Mouse (Mus musculus) hindbrain, embryonic 10.5 days (tissue): ENCODE results near the gene Ralgapa2. TPM values are rescaled to one million over a fixed set of nuclear protein-coding genes. Genes with fewer than 3 reads are reported as not detected.
A peak's percentile ranks its signal among the peaks of the same experiment; 100 is the strongest.

Source experiments
- DNase-seq: peaks from one replicate; pipeline ENCODE4 v3.0.0-alpha.2; 2017; ENCODE audit warnings: low spot score
- H3K27ac ChIP-seq: fragments of 300-500 bp; sonication (generic); 2 replicates; pipeline ENCODE4 v1.5.1; 2016; ENCODE audit warnings: mild to moderate bottlenecking, moderate library complexity
- H3K27me3 ChIP-seq: fragments of 300-500 bp; sonication (generic); 2 replicates; pipeline ENCODE4 v1.6.1; 2016; ENCODE audit warnings: mild to moderate bottlenecking; ENCODE audit not compliant: poor library complexity, insufficient read depth, severe bottlenecking
- H3K36me3 ChIP-seq: fragments of 300-500 bp; sonication (generic); 2 replicates; pipeline ENCODE4 v1.6.1; 2016; ENCODE audit warnings: mild to moderate bottlenecking, moderate library complexity
- H3K4me1 ChIP-seq: fragments of 300-500 bp; sonication (generic); replicated peaks from 2 replicates; pipeline ENCODE4 v1.6.1; 2016; ENCODE audit warnings: mild to moderate bottlenecking
- H3K4me3 ChIP-seq: fragments of 300-500 bp; sonication (generic); 2 replicates; pipeline ENCODE4 v1.5.1; 2016; ENCODE audit warnings: mild to moderate bottlenecking, moderate library complexity
- H3K9me3 ChIP-seq: fragments of 300-500 bp; sonication (generic); 2 replicates; pipeline ENCODE4 v1.6.1; 2016; ENCODE audit warnings: mild to moderate bottlenecking, moderate library complexity
- WGBS: fragments of 180-500 bp; shearing (Covaris S2); methylation state at CpG from one replicate; pipeline ENCODE4 v1.1.7; 2016; 5-methylcytosine and 5-hydroxymethylcytosine counted together
- polyA plus RNA-seq: library from polyadenylated mRNA; unstranded; fragments of >200 nt; fragmentation: Nextera tagmentation; extraction: Ambion mirVana; gene quantifications from 2 replicates; pipeline ENCODE4 v1.2.1, GENCODE M21; 2016

Gene Ralgapa2
- polyA plus RNA-seq, 1 experiment from 2014 or later = 11.6 TPM

DNA sequence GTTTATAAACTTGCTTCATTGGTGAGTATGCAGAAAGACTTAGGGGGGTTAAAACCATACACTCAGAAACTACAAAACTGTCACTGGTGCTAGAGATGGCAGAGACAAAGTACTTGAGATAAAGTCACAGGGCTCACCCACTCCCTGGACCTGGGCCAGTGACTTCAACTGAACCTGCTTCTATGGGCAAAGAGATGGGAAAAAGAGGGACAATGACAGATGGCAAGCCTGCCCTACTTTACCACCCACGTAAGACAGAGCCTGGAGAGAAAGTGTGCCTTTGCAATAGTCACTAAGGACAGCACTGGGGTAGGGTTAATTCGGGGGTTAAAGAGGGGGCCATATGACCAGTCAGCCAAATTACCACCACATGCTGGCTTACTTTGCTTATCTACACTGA lies 148.7 kb downstream of the Ralgapa2 start:
- Histone ChIP-seq H3K4me1 (peaks cover 3% of the 10 kb centered on the region; the same call in 1 of the 2 replicates), H3K36me3 (no peaks in the 10 kb centered on the region), H3K27ac (no peak overlapping the region), H3K9me3 (no peaks in the 10 kb centered on the region), H3K4me3 (no peak overlapping the region), H3K27me3 (no peaks in the 10 kb centered on the region)
- no peak for DNase-seq
- WGBS = 91% methylated on average over 2 of the region's 2 CpGs

DNA sequence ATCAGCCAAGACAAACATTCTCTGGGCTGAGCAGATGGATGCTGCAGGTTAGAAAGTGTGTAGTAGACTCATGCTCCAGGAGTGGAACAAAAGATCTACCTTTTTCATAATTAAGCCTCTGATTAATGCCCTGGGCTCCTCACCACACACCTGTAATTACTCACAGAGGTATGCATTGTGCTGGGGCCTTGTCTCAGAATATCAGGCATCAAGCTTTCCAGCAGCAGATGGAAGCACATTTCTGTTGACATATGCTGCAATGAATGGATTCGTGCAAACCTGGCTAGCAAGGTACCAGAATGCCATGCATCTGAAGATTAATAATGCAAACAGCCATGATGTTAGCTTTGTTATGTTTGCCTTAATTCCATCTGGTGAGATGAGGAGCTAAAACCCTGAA lies 149.2 kb downstream of the Ralgapa2 start:
- no peaks in the 10 kb centered on the region for H3K36me3 ChIP-seq
- H3K27me3 ChIP-seq = no peaks in the 10 kb centered on the region
- no peak overlapping the region for H3K4me3 ChIP-seq
- H3K9me3 ChIP-seq = no peaks in the 10 kb centered on the region
- WGBS = 90% methylated on average over 1 of the region's 1 CpGs
- H3K4me1 ChIP-seq = peaks cover 3% of the 10 kb centered on the region; the same call in 1 of the 2 replicates
- no peak overlapping the region for H3K27ac ChIP-seq
- no peak for DNase-seq

- H3K36me3 ChIP-seq = no peaks in the 10 kb centered on the region
- no peaks in the 10 kb centered on the region for H3K9me3 ChIP-seq
- no peaks in the 10 kb centered on the region for H3K27me3 ChIP-seq
- no peak overlapping the region for H3K4me3 ChIP-seq
- peaks cover 3% of the 10 kb centered on the region; the same call in 1 of the 2 replicates for H3K4me1 ChIP-seq
- no peak for DNase-seq
- WGBS = 84% methylated on average over 4 of the region's 4 CpGs
- H3K27ac ChIP-seq = no peak overlapping the region
These were observed 150.2 kb downstream of the Ralgapa2 start for GRCm38 (mm10) chr2:146361969-146362368.

GRCm38 (mm10) chr2:146361076-146361475 lies 151.1 kb downstream of the Ralgapa2 start:
- WGBS = 80% methylated on average over 3 of the region's 3 CpGs
- Histone ChIP-seq H3K4me1 (peaks cover 3% of the 10 kb centered on the region; the same call in 1 of the 2 replicates), H3K4me3 (no peak overlapping the region), H3K27ac (no peak overlapping the region), H3K9me3 (no peaks in the 10 kb centered on the region), H3K27me3 (no peaks in the 10 kb centered on the region), H3K36me3 (no peaks in the 10 kb centered on the region)
- DNase-seq = no peak

DNA sequence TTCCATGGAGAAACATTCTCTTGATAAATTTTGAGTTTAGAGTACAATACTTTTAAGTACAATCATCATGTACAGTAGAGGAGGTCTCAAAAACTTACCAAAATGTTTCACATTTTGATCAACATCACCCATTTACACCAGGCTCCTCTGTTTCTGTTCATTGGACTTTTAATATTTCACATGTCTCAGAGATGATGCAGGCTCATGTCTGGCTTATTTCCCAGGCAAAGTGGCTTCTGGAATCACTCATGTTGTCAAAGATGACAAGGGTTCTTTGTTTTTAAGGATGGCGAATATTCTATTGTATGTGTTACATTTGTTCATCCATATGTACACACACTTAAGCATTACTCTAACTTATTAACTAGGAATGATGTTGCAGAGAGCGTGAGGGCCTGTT lies 152.5 kb downstream of the Ralgapa2 start:
- Histone ChIP-seq H3K9me3 (no peaks in the 10 kb centered on the region), H3K27me3 (no peaks in the 10 kb centered on the region), H3K4me3 (no peak overlapping the region), H3K27ac (no peak overlapping the region), H3K36me3 (no peaks in the 10 kb centered on the region), H3K4me1 (0 out of 2 replicates have a peak, but pooled peaks cover 3% of the 10 kb centered on the region)
- DNase-seq = no peak
- 95% methylated on average over 2 of the region's 2 CpGs for WGBS

DNA sequence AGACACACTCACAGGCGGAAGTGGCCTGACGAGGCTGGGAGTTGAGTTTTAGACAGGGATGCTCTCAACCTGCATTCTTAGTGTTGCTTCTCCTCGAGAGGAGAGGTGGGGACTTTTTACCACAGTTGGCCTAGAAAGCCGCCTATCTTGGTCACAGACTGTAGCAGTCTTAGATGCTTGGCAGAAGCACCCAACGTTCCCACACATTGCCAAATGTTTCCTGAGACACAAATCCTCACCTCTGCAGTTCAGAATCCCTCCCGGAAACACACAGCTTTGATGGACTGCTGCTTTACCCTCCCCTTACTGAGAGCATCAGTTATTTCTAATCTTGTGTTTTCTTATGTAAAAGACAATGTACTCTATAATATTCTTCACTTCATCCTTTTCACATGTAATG lies 155.6 kb downstream of the Ralgapa2 start:
- WGBS = 81% methylated on average over 6 of the region's 6 CpGs
- no peak for DNase-seq
- Histone ChIP-seq H3K36me3 (0 out of 2 replicates have a peak, but pooled peaks cover 7% of the 10 kb centered on the region), H3K4me1 (no peaks in the 10 kb centered on the region), H3K27me3 (no peaks in the 10 kb centered on the region), H3K27ac (no peak overlapping the region), H3K9me3 (no peaks in the 10 kb centered on the region), H3K4me3 (no peak overlapping the region)

DNA sequence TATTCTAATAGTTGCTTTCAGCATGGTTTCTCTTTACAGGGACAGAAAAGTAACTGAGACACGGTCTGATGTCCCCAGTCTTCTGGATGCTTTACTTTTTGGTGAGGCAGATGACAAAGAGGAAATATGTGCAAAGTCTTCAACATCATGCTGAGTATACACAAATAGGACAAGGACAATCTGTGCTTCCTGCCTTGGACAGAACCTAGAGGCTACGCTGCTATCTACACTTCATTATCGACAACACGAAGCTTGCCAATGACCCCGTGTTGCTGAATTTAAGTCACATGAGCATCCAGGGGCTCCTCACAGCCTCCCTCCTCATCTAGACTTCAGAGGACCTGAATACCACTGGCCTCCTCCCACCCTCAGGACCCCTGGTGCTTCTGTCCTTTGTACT lies 161.9 kb downstream of the Ralgapa2 start:
- no peak overlapping the region for H3K4me3 ChIP-seq
- no peak overlapping the region for H3K27ac ChIP-seq
- no peaks in the 10 kb centered on the region for H3K27me3 ChIP-seq
- WGBS = 92% methylated on average over 5 of the region's 5 CpGs
- DNase-seq = no peak
- no peaks in the 10 kb centered on the region for H3K9me3 ChIP-seq
- H3K36me3 ChIP-seq = peaks cover 20% of the 10 kb centered on the region
- peaks cover 9% of the 10 kb centered on the region for H3K4me1 ChIP-seq

- peaks cover 31% of the 10 kb centered on the region for H3K36me3 ChIP-seq
- H3K27ac ChIP-seq = no peak overlapping the region
- no peaks in the 10 kb centered on the region for H3K9me3 ChIP-seq
- H3K4me3 ChIP-seq = no peak overlapping the region
- DNase-seq = no peak
- 71% methylated on average over 2 of the region's 2 CpGs for WGBS
- peaks cover 9% of the 10 kb centered on the region for H3K4me1 ChIP-seq
- H3K27me3 ChIP-seq = no peaks in the 10 kb centered on the region
These were observed 164.2 kb downstream of the Ralgapa2 start for GRCm38 (mm10) chr2:146347942-146348341.

DNA sequence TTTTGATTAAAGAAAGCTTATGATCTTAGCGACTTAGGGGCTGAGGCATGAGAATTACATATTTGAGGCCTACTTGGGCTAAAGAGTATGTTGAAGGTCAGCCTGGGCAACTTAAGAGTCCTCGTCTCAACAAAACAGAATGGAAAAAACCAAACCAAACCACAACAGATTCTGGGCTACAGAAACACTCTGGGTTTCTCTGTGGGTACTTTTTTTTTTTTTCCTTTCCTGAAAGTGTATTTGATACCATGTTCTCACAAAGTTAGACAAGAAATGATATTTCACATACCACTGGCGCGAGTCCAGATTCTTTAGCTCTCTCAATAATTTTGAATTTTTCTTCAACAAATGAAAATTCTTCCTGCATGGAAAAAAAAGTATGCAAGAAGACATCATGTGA lies 172.1 kb downstream of the Ralgapa2 start:
- peaks cover 24% of the 10 kb centered on the region for H3K36me3 ChIP-seq
- 95% methylated on average over 4 of the region's 4 CpGs for WGBS
- no peak overlapping the region for H3K27ac ChIP-seq

DNA sequence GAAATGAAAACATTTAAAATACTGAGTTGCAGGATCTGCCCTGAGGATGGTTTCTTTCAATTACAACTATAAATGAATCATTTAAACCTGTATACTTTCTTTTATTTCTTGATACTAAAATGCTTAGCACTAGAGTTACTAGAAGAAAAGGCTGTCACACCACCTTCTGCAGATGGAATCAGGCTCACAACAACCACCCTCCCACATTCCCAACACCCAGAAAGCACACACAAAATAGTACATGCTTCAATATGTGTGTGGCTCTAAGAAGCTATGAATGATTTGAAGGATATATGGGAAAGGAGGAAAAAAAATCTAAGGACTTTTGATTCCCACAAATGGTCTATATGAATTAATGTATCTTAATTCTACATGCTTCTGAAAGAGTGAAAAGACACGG lies 174.6 kb downstream of the Ralgapa2 start:
- no peak for DNase-seq
- H3K36me3 ChIP-seq = peaks cover 14% of the 10 kb centered on the region; the same call in 1 of the 2 replicates
- no peak overlapping the region for H3K27ac ChIP-seq
- no peaks in the 10 kb centered on the region for H3K9me3 ChIP-seq
- H3K4me3 ChIP-seq = no peak overlapping the region
- no peaks in the 10 kb centered on the region for H3K27me3 ChIP-seq
- WGBS = 83% methylated on average over 1 of the region's 1 CpGs
- H3K4me1 ChIP-seq = no peaks in the 10 kb centered on the region

More for the DNA sequence above, 172.1 kb downstream of the Ralgapa2 start:
- Histone ChIP-seq H3K4me3 (no peak overlapping the region), H3K27me3 (no peaks in the 10 kb centered on the region), H3K4me1 (no peaks in the 10 kb centered on the region), H3K9me3 (no peaks in the 10 kb centered on the region)
- no peak for DNase-seq

DNA sequence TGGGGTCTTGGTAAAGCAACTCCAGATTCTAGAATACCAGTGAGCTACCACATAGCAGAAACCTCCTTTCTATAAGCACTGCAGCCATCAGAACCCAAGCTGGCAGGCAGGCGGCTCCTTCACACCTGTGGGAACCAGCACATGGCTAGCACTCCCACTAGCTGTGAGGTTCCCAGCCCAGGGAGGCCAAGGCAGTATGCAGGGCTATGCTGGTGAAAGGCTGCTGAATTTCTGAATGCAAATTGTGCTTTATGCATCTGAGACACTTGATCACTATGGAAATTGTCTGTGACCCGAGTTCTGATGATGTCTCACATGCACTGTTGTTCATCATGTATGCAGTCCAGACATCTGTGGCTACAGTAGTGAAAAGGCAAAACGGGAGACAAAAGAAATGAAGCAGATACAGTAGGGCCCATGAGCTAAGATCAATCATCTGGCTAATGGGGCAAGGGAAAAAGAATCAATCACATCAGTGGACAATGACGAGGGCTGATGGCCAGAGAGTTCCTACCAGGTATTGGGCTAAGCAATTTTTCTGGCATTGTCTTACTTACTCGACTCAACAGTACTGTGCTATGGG lies 180.2 kb downstream of the Ralgapa2 start:
- no peak overlapping the region for H3K4me3 ChIP-seq
- H3K9me3 ChIP-seq = no peaks in the 10 kb centered on the region
- DNase-seq = no peak
- peak overlapping the region; percentile 53; the same call in 1 of the 2 replicates for H3K27ac ChIP-seq
- 73% methylated on average over 5 of the region's 5 CpGs for WGBS
- H3K4me1 ChIP-seq = peaks cover 29% of the 10 kb centered on the region
- H3K36me3 ChIP-seq = no peaks in the 10 kb centered on the region
- H3K27me3 ChIP-seq = 0 out of 2 replicates have a peak, but pooled peaks cover 6% of the 10 kb centered on the region

GRCm38 (mm10) chr2:146330772-146331281 lies 181.3 kb downstream of the Ralgapa2 start:
- Histone ChIP-seq H3K36me3 (no peaks in the 10 kb centered on the region), H3K4me3 (no peak overlapping the region), H3K27me3 (0 out of 2 replicates have a peak, but pooled peaks cover 9% of the 10 kb centered on the region), H3K4me1 (peaks cover 39% of the 10 kb centered on the region), H3K27ac (peak overlapping the region; percentile 59), H3K9me3 (no peaks in the 10 kb centered on the region)
- 32% methylated on average over 8 of the region's 8 CpGs for WGBS
- DNase-seq = peak; percentile 66

DNA sequence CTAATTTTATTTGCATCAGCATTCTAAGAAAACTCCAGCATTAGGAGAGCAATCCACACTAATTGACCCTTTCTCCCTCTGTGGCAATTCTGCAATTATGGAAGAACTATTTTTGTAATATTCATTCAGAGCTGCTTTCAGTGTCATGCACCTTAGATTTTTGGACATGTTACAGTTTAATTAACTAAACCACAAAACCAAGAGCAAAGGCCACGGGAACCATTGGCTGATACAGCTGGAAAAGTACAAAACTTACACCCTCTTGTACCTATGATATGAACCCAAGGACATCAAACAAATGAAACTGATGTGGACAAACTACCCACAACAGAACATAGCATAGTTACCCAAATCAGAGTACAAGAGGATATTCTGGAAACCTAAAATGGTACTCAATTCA lies 182.0 kb downstream of the Ralgapa2 start:
- WGBS = 76% methylated on average over 1 of the region's 1 CpGs
- H3K27me3 ChIP-seq = 0 out of 2 replicates have a peak, but pooled peaks cover 9% of the 10 kb centered on the region
- H3K9me3 ChIP-seq = no peaks in the 10 kb centered on the region
- H3K27ac ChIP-seq = peak overlapping the region; percentile 56; the same call in 1 of the 2 replicates
- no peaks in the 10 kb centered on the region for H3K36me3 ChIP-seq
- no peak for DNase-seq
- no peak overlapping the region for H3K4me3 ChIP-seq
- H3K4me1 ChIP-seq = peaks cover 46% of the 10 kb centered on the region
